Mouse (Mus musculus): ENCODE data around the gene Tnfrsf13c.

DNA sequence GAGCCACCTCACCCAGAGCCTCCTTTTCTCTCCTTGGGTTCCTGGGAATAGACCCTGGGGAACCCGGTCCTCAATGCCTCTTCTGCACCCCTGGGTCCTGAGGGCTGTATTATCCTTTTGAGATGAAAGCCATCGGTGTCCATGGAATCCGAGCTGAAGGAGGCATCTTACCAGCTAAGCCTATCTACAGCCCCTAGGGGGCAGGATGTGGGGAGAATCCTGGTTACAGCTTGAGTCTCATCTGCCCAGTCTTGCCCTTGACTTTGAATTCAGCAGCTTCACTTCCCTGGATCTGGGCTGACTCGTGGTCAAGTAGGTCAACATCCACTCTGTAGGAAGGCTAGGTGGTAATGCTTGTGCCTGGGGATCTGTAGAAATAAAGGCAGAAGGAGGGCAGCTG is 31.1 kb upstream of the Tnfrsf13c start:
- TF ChIP-seq CTCF (IDR thresholded peaks at IDR 0.05; ENCODE audit: low read depth, low read length) (peak; percentile 63), POLR2A (IDR thresholded peaks at IDR 0.05; ENCODE audit: insufficient read depth, low read length) (no peak)
